Mouse (Mus musculus) skeletal muscle tissue, adult 2 months (tissue): Measurements from ENCODE around the gene Lmo2.
"Not testable (repeated sequence)": the region's sequence is repeated elsewhere in the genome, so short reads cannot be mapped to it uniquely, and the experiment has no call there.

Experiments
- DNase-seq: peaks from one replicate; pipeline ENCODE4 v3.0.0-alpha.2; 2012; ENCODE audit warnings: low read depth, low spot score

The Lmo2 gene

DNA sequence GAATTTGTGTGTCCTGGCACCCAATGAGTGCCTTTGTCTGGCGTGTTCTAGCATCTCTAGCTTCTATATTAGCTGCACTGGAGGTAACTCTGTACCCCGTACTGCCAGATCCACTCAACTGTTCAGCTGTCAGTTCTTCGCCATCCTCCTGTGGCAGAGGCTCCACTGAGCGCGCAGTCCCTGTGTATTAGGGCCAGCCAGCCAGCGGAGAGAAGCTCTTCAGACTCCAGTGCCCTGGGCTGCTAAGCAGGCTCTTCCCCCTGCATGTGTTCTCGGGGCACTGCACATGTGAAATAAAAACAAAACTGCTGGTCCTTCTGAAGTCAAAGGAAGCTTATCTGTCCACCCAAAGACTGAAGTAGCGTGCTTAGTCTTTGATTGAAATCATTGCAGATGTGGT, 19.4 kb downstream of the Lmo2 start:
- DNase-seq = no peak

DNA sequence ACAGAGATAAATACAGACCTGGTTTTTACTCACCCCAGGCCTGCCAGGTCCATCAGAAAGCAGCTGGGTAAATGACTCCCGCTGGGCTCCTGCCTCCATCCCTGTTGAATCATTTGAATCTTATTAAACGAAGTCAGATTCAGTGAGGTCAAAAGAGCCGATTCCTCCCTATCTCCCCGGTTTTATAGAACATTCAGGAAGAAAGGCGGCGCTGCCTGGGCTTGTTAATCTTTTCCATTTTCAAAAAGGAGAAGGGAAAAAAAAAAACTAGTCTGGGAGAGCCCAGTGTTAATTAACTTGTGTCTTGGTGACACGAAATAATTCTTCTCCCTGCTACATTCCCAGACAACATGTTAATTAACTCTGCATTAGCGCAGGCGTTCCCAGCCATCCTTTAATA, 19.9 kb downstream of the Lmo2 start:
- no peak for DNase-seq

DNA sequence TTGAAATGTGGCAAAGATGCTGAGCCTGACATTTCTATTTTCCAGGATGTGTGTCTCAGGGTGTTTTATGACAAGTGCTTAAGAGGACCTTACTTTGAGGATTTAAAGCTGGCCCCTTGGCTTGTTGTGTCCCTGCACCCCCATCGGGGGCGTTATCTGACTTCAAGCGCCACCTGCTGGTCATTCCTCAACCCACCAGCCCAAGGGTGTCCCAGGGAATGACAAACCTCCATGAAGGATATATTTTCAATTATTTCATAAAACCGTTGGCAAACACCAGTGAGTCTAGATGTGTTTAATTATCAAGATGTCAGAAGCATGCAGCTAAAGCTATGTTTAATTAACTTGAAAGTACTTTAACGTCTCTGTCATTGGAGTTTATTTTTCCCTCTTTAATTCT, 24.5 kb downstream of the Lmo2 start:
- DNase-seq = peak; percentile 43

DNA sequence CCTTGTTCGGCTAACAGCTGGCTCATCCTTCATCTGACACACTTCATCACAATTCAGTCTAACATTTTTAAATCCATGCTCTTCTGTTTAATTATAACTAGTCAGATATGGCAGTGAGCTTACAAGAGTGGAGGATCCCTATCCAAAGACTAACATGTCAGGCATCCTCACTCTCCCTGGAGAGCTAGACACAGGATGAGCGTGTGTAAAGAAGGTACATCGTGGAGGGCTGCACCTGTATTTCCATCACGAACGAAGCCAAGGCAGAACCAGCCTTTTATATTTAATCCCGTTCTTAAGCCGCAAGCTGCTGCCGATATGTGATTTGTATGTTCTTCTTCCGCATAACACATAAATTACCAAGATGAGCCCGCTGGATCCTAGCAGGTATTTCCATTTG, 25.4 kb downstream of the Lmo2 start:
- no peak for DNase-seq

DNA sequence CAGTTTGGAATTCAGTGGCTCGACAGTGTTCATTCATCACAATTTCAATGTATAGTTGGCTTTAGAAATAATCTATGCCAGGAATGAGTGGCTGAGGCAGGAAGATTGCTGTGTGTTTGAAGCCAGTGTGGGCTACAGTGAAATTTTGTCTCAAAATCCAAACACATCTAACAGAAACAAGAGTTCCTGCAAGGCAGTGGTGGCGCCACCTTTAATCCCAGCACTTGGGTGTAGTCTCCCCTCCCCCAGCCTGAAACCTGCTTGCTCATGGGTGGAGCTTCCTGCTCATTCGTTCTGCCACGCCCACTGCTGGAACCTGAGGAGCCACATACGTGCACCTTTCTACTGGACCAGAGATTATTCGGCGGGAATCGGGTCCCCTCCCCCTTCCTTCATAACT, 29.8 kb downstream of the Lmo2 start:
- not testable (repeated sequence) for DNase-seq

DNA sequence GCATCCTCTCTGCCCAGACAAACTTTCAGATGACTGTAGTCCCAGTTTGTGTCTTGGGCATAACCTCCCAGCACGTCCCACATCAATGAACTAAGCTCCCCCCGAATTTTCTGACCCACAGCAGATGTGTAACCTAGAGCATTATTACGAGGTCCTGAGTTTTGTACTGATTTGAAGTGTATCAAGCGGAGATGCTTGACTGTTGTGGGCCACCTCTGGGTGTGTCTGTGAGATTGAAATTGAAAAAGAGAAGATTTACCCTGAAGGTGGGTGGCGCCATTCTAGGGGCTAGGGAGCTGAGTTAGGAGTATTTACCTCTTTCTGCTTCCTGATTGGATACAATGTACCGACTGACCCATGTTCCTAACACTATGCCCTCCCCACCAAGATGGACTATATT, 31.9 kb downstream of the Lmo2 start:
- DNase-seq = no peak

DNA sequence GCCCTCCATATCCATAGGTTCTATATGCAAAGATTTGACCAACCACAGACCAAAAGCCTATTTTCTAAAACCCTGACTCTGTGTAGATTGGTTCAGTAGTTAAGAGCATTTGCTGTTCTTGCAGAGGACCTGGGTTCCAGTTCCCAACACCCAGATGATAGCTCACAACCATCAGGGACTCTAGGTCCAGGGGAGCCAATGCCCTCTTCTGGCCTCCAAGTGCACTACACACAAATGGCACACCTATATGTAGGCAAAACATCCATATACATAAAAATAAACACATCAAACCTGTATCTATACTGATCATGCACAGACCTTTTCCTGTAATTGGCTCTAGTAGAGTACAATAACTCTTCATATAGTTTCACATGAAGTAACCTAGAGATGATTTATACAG, 33.5 kb downstream of the Lmo2 start:
- no peak for DNase-seq

DNA sequence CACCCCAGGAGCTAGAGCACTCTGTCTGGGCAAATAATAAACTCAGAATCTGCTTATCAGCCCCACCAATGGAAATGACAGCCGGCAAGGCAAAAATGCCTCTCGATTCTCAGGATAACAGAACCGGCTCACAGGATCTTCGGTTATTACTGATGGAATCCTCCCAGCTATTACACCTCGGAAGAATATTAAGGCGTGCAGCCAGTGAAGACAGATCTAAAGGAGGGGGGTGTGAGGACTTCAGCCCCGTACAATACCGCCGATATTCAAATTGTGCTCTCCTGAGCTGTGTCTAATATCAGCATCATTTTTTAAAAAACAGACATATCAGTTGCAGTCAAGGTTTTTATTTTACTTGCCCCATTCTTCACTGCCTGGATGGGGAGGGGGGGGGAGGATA, 34.4 kb downstream of the Lmo2 start:
- DNase-seq = no peak

DNA sequence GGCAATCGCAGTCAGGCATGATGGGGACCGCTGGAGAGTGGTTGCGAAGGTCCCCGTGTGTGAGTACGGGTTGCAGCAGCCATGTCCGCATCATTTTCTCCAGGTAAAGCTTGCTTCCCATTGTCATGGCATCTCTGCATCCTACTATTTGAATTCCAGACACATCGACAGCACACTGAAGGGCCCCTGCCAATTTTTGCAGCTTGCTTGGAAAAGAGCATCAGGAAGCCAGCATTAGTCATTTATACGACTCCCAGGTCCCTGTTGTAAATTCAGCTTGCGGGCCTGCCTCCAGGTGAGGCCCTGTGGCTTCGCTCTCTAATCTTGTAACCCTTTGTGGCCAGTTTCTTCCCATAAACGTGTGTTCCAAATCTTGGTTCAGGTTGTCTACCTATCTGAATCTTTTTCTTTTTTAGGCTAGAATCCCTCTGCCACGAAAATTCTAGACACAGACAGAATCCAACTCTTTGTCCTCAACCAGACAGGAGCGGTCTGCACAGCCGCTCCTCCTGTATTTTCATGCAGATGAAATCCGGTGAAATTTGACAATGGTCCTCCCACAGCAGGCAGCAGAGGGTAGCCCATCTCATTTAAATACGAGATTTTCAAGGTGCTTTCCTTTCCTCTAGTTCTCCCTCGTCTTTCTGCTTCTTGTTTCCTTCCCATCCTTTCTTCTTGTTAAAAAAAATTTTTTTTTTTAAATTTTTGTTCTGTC, 35.0 kb downstream of the Lmo2 start:
- DNase-seq = no peak

DNA sequence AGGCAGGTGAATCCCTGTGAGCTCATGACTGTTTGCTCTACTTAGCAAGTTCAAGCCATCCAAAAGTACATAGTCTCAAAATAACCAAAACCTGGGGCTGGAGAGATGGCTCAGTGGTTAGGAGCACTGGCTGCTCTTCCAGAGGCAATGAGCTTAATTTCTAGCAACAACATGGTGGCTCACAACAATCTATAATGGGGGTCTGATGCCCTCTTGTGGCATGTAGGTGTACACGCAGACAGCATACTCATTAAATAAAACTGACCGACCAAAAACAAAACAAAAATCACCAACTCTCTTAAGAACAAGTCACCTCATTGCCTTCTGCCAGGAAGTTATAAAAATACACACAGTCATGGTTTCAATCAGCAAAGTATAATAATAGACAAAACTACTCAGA, 43.3 kb downstream of the Lmo2 start:
- no peak for DNase-seq

DNA sequence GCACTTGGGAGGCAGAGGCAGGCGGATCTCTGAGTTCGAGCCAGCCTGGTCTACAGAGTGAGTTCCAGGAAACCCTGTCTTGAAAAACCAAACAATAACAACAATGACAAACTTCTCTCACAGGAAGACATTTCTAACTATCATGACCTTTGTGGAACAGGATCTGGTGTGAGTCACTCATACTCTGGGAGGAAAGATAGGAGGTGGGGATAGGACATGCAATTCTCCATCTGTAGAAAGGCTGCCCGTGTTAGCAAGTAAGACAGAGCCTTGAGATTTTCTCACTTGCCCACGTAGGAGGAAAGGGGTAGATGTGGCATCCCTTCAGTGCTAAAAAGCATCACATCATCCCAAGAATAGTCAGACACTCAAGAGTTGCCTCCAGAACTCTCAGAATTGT, 44.1 kb downstream of the Lmo2 start:
- no peak for DNase-seq

DNA sequence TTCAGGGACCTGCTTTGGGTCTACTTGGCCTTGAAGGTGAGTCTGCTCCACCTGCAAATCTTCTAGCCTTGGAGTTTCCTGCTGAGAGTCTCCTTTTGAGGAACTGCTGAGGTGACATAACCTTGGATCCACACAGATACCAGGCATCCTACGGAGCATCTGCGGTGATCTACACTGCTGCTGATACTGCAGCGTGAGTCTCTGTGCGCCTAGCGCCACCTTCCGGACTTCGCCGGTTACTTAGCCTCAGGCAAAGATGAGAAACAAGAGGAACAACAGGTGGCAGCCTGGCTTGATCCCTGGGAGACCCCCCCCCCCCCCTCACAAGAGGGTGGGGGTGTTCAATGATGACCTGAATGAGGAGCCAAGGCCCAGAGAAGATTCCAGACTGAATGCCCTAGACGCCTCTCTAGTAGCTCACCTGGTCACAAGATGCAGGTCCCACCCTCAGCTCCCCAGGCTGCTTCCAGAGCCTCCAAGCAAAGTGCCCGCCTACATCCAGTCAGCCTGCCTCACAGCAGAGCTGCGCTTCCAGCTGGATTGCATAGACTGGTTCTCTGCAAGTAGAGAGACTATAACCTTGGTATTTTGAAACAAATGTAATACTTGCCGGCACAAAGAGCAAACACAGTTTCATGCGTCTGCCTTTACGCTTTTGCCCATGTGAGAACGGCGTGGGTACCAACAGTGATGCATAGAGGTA, 45.1 kb downstream of the Lmo2 start:
- no peak for DNase-seq

DNA sequence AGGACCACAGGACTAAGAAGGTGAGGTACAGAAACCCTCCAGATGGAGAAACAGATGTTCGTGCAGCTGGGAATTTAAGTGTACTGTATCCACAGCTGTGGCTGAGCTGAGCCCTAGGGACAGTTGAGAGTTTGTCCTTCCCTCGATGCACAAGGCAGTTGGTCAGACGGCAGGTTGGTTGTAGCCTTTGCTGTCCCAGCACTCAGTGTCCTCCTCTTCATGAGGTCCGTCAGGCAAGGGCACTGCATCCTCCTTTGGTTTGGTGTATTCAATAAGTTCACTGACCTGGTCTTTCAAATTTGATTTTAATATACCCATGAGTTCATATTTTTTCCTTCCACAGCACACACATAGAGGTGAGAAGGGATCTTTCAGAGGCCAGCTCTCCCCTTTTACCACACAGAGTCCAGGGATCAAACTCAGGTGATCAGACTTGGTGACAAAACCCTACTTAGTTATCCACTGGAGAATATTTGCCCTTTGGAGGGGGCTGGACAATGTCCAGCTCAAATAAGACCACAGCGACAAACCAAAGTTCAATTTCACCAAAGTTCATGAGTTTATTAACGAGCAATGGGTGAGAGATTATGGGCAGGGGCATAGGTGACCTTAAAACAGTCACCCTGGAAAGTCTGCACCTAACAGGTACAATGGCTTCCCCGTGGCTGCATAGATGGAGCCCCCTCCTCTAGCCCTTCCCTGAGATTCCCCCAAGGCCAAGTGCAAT, 50.2 kb downstream of the Lmo2 start:
- no peak for DNase-seq

DNA sequence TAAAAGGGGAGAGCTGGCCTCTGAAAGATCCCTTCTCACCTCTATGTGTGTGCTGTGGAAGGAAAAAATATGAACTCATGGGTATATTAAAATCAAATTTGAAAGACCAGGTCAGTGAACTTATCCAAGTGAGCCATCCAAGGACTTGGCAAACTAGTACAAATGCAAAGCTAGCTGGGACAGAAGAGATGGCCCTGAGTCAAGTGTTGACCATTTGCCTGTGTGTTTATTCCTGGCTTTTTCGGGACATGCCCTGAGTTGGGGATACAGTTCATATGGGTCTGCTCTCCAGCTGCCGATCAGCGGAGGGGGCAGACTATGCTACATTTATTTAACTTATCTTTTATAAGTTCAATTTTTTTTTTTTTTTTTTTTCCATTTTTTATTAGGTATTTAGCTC, 51.1 kb downstream of the Lmo2 start:
- DNase-seq = not testable (repeated sequence)

DNA sequence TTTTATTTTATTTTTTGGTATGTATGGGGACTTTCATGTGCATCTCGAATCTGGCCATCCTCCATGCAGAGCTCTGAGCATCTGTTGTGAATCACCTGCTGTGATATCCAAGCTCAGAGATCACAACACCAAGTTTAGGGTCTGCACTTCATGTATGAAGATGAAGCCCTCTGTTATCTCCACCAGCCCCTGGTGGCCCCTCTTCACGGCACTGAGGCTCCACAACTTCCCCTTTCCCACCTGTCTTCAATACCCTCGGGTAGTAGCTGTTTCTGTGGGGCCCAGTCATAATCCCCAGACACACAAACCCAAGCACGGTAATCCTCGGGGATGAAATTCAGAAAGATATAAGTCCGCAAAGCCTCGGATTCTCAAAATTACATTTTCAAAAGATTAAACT, 65.3 kb downstream of the Lmo2 start:
- DNase-seq = no peak

DNA sequence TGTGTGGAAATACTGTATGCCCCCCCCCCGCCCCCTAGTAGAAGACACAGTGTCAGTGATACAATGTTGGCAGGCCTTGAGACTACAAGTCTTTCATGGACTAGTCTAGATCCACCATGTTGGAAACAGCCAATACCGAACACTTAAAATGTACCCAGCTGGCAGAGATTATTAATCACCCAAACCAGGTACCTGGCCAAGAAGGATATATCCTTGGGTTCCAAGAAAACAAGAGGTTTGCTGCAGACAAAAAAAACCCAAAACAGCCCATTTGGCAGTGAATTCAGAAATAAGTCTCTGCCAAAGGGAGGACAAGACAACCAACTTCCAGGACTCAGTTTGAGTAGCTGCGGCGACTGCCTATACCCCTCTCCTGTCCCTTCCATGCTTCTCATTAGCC, 66.9 kb downstream of the Lmo2 start:
- no peak for DNase-seq

DNA sequence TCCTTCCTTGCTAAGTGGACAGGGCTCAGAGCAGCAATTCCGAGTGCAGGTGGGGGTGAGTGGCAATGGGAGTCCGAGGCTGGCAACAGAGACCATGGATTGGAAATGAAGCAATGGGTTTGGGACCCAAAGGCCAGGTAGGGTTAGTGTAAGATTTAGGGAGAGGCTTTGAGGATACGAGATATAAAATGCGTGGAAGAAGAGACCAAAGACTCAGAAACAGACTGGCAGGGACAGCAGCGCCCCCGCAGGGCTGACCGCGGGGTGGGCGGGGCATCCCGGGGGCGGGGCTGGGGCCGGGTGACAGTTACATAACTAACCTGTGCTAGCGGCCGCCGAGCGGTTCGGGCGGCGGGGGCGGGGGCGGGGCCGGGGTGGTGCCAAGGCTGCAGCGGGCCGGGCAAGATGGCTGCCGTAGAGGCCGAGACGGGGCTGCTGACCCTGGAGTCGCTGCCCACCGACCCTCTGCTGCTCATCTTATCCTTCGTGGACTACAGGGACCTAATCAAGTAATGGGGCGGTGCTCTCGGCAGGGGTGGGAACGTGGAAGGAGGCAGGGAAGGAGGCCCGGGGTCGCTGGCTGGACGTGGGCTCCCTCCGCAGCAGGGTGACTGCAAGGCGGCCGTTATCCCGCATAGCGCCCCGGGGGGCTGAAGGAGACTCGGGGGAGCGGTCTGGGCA, 69.8 kb downstream of the Lmo2 start, which contains the start of gene Fbxo3:
TSS of gene Fbxo3 (plus strand) at position 264 of the 681 bp plus-strand sequence.
- DNase-seq = peak; percentile 71

DNA sequence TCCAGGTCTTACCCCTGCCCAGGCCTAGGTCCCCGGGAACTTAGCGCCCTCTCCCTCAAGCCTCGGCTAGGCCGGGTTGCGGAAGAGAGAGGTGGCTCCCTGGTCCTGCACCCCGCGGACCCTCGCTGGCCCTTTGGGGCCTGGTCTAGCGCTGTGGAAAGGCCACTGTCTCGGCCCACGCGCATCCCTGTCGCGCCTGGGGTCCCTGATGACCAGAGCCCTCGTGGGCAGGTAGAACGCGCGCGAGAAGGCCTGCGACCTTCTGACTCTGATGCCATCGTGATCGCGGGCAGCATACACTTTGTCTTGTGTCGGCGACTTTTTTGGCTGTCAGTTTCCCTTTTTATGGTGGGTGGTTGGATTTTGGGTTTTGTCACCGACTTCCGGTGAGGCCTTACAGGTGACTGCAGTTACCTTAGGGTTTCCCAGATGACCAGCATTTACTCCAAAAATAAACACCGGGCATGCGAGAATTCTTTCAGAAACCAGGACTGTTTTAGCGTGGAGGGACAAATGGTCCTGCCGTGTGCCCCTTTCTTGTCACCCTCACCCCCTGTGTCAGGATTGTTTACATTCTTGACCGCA, 70.4 kb downstream of the Lmo2 start, which contains the start of gene 4931422A03Rik:
TSS of gene 4931422A03Rik (minus strand) at position 223 of the 585 bp plus-strand sequence.
- DNase-seq = peak; percentile 40

DNA sequence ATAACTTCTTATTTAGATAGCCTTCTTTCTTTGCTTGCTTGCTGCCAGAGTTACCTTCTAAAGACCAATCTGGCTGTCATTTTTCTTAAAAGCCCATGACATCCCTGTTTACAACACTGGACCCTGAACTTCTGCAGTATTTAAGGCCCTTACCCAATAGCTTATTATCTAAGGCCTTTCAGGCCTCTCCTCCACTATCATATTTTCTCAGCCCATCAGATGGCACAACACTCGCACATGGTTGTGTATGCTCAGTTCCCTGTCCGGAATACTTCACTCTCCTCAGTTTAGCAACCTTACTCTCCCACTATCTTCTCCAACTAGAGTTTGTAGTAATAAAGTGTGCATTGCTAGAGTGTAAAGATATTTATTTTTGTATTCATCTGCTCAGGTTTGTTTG, 71.3 kb downstream of the Lmo2 start:
- DNase-seq = no peak

DNA sequence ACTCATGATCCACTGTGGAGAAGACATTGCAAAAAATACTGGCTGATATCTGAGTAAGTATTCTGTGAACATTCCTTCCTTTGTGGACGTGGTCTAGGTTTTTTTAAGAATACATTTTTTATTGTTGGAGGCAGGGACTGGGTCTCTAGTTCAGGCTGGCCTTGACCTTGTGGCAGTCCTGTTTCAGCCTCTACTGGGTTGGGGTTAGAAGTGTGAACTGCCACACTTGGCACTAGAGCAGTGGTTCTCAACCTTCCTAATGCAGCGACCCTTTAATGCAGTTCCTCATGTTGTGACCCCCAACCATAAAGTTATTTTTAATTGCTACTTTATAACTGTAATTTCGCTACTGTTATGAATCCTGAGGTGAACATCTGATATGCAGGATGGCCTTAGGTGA, 72.6 kb downstream of the Lmo2 start:
- DNase-seq = no peak
